Mouse (Mus musculus): Measurements from ENCODE around the gene Tuba3b.

- no peak for TF ChIP-seq EP300 (IDR thresholded peaks at IDR 0.05; ENCODE audit: low read depth)
- TF ChIP-seq CTCF (IDR thresholded peaks at IDR 0.05; ENCODE audit: low read depth): no peak
Measured at GRCm38 (mm10) chr6:145660943-145661342, 45.4 kb downstream of the Tuba3b start.
